Mouse (Mus musculus) central nervous system, embryonic 11.5 days (tissue): Measurements from ENCODE around the gene Ccdc191. TPM values are rescaled to one million over a fixed set of nuclear protein-coding genes. Genes with fewer than 3 reads are reported as not detected.

Experiments
- polyA plus RNA-seq: library from polyadenylated mRNA; depleted of rRNA; stranded (reverse); fragments of >200 nt; gene quantifications from 2 replicates; pipeline ENCODE4 v1.2.3, GENCODE M21; 2012; rRNA removed

Ccdc191 gene
- 10.3 and 17.4 TPM in 2 replicates for polyA plus RNA-seq

DNA sequence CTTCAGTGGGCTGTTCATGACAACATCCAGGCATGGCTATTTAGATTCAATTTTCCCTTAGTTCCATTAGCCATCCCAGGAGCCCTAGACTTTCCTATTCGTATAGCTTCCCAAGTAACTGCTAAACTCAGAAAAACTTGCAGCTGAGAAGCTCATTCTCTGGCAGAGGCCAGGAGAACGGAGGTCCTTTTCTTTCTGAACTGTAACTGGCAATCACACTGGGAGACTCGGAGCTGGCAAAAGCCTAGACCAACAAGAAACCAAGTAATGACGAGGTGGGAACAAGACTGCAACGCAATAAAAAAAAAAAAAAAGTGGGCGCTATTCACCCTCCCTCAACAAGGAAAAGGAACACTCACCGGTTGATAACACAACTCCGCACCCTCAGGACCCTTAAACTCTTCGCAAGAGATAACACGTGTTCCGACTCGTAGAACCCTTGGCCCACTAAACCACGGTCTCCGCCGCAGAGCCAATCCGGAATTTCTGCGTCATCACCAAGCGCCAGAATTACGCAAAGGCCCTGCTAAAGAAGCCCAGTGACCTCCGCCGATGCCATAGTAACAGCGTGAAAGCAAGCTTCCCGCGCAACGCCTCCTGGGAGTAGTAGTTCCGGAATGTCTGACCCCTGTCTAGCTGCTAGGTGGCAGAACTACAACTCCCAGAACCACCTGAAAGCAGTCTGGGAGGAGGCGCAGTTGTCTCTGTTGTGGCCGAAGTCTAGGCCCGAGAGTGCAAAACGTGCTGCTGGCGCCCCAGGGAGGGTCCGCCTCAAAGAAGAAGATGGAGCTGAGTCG, at the start of gene Ccdc191:
Gene Ccdc191, plus strand, starts transcription at position 593 of the 797 bp plus-strand sequence.

DNA sequence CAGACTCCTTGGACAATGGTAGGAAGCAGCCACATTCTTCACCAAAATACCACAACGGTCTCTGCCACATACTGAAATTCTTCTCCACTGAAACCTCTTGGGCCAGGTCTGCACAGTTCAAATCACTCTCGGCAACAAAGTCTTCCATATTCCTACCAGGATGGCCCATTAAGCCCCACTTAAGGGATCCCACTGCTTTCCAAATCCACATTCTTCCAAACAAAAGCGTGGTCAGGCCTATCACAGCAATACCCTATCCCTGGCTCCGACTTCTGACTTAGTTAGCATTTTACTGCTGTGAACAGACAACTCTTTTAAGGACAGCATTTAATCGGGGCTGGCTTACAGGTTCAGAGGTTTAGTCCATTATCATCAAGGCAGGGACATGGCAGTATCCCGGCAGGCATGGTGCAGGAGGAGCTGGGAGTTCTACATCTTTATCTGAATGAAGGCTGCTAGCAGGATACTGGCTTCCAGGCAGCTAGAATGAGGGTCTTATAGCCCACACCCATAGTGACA, 36.8 kb downstream of the Ccdc191 start, which contains the start of gene Qtrt2:
Gene Qtrt2, minus strand, starts transcription at position 469 of the 519 bp plus-strand sequence.

DNA sequence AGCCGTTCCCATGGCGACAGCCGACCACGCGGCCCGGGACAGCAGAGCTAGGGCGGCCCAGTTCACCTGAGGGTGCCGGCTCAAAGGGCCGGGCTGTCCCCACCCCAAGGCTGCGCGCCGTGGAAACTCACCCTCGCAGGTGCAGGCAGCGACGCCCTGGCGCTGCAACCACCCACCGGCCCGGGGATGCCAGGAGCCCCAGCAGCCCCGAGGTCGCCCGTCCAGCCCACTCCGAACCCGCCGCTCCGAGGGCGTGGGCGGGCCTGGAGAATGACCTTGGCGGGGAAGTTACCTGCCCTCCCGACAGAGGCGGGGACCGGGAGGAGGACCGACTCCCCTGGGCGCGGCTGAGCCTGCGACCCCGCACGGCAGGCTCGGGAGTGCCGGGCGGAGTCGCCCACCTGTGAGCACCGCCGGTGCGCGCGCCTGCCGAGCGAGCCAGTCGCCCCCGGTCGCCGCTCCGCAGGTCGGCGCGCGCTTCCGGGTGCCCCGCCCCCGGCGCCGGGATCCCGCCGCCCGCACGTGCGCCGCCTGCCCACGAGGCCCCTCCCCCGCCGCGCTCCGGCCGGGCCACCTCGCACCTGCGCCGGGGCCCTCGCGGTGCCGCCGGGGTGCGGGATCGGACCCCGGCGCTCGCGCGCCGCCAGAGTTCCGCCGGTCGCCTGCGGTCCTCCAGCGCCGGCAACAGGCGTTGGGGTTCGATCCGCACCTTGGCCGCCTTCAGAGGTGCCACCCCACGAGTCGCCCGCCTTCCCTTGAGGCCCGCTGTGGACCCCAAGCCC, 89.9 kb downstream of the Ccdc191 start, which contains the start of gene Zdhhc23:
Gene Zdhhc23, minus strand, starts transcription at position 464 of the 782 bp plus-strand sequence.

Other genes starting within 250 kb of the Ccdc191 start
- gene Tigit, start 225.7 kb upstream of the Ccdc191 start, polyA plus RNA-seq: 0.06 TPM in 1 of 2 replicates, not detected in the other
- not detected in 2 replicates for gene Drd3, start 135.8 kb upstream of the Ccdc191 start, polyA plus RNA-seq
- 60.1 and 62.5 TPM in 2 replicates for gene Qtrt2, start 37.0 kb downstream of the Ccdc191 start, polyA plus RNA-seq
- 0.37 and 0.54 TPM in 2 replicates for gene Zdhhc23, start 90.0 kb downstream of the Ccdc191 start, polyA plus RNA-seq
- 2.1 and 2.7 TPM in 2 replicates for gene Gramd1c, start 173.5 kb downstream of the Ccdc191 start, polyA plus RNA-seq
- gene Atp6v1a, start 249.9 kb downstream of the Ccdc191 start, polyA plus RNA-seq: 36.7 and 43.8 TPM in 2 replicates